Mouse (Mus musculus): Measurements from ENCODE around the gene Prss22.

Gene Prss22

GRCm38 (mm10) chr17:23997901-23998300, at the start of gene Prss22:
Prss22 (minus strand) TSS chr17:23998100.
- in situ Hi-C loops (cut with MboI; ENCODE audit: low sequenced_read_pairs) = no loop called here

GRCm38 (mm10) chr17:24046026-24046425, 48.1 kb upstream of the Prss22 start:
- in situ Hi-C loops (cut with MboI; ENCODE audit: low sequenced_read_pairs) = no loop called here

DNA sequence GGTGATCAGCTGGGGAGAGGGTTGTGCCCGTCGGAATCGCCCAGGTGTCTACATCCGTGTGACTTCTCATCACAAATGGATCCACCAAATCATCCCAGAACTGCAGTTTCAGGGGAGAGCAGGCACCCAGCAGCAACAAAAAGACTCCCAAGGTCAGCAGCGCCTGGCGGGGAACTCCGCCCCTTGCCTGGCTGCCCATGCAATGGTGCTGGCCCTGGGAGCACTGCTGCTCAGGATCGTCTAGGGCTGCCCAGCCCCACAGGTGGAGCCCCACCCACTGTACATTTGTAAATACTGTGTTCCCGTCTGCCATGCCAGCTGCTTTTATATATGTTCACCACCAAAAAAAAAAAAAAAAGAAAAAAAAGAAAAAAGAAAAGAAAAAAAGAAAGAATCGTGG, 47.7 kb upstream of the Prss22 start:
- in situ Hi-C loops (cut with MboI; ENCODE audit: low sequenced_read_pairs) = no loop called here

- in situ Hi-C loops (cut with MboI; ENCODE audit: low sequenced_read_pairs) = no loop called here
These were observed 46.6 kb upstream of the Prss22 start for GRCm38 (mm10) chr17:24044482-24044881.

DNA sequence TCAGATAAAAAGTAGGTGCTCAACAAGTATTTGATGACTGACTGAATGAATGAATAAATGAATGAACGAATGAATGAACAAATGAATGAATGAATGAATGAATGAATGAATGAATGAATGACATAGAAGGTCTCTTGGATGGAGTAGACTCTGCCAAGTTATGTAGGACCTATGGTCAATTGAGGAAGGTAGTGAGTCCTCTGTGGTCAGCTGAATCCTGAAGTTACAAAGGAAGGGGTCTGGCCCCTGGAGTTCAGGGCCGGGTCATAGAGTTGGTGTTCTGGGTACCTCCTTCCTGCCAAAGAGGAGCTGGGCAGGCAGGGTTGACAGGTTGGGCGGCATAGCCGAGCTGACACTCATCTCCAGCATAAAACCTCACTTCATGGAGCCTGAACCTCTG, 39.9 kb upstream of the Prss22 start, which contains the start of gene Prss27:
Gene Prss27, plus strand, starts transcription at position 301 of the 400 bp plus-strand sequence.
- in situ Hi-C loops (cut with MboI; ENCODE audit: low sequenced_read_pairs) = no loop called here

DNA sequence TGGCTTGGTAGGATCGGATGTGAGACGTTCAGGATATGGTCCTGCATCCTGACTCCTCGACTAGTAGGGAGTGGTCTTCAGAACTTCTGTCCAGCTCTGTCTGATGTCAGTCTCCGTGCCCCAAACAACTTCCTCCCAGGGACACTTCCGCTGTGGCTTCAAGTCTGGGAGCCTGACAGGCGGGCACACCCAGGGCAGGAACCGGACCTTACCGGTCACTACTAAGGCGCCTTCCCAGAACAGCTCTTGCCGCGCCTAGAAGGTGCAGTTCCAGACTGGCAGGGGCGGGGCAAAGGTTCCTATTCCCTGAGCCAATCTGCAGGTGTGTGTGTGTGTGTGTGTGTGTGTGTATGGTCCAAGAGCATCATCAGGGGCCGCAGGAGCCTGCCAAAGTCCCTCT, 39.5 kb upstream of the Prss22 start:
- in situ Hi-C loops (cut with MboI; ENCODE audit: low sequenced_read_pairs) = no loop called here

- in situ Hi-C loops (cut with MboI; ENCODE audit: low sequenced_read_pairs) = no loop called here
These were observed 39.1 kb upstream of the Prss22 start for GRCm38 (mm10) chr17:24036954-24037353.

DNA sequence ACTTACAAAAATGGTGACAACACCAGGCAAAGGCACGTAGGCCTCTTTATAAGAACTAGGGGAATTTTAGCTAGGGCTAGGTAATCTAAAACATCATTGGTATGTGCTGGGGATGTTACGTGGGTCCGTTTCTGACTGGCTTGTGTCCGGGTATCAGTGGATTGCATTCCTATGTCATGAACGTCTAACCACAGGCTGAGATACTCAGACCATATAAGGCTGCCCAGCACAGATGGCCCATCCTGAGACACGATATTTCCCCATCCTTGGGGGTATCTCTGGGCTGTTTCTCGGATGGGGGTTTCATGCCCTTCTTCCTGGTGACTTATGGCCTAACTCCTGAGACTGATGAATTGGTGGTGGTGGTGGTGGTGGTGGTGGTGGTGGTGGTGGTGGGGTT, 37.2 kb upstream of the Prss22 start:
- in situ Hi-C loops (cut with MboI; ENCODE audit: low sequenced_read_pairs) = no loop called here

DNA sequence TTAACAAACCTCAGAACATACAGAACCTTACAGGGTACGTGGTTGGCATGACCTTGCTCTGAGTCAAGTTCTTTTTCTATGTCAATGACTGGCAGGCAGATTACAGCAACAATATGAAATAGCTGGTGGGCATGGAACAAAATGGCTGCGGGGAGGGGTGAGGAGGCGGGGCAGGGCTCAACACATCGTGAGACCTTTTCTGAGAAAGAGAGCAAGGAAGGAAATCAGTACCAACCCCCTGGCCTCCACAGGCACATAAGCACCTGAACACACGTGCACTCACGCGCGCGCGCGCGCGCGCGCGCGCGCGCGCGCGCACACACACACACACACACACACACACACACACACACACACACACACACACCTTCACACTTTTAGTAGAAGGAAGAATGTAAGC, 32.7 kb upstream of the Prss22 start:
- in situ Hi-C loops (cut with MboI; ENCODE audit: low sequenced_read_pairs) = no loop called here

- in situ Hi-C loops (cut with MboI; ENCODE audit: low sequenced_read_pairs) = no loop called here
These were observed 31.6 kb upstream of the Prss22 start for GRCm38 (mm10) chr17:24029477-24029876.

DNA sequence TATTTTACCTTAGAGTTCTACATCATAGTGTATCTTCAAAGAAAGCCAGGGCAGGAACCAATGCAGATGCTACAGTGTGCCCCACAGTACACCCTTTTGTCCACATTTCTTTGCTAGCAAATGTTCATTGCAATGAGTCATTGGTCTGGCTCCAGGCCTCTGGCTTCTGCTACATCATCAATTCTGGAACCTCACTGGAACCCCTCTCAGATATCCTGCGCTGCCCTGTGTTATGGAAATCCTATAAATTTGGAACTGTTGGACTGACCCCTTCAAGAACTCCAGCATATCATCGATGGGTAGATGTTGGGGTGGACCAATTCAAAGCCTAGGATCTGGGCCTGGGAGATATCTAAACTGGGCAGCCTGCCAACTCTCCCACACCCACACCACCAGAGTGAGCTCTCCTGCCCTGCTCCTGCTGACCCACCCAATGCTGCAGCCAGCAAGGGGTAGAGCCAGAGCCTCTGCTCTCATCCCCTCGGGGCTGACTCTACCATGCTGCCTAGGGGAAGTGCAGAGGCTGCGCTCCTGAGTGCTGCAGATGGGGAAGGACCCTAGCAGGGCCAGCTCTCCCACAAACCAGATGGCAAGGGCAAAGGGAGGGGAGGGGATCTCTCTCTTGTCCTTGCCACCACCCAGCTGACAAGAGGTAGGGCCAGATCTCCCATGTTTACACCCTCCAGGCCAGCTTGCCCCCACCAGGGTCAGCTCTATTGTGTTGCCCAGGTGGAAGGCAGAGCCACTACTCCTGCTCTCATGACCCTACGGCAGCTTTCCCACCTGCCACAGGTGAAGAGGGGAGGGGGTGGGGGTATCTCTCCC, 23.7 kb upstream of the Prss22 start:
- in situ Hi-C loops (cut with MboI; ENCODE audit: low sequenced_read_pairs) = no loop called here

DNA sequence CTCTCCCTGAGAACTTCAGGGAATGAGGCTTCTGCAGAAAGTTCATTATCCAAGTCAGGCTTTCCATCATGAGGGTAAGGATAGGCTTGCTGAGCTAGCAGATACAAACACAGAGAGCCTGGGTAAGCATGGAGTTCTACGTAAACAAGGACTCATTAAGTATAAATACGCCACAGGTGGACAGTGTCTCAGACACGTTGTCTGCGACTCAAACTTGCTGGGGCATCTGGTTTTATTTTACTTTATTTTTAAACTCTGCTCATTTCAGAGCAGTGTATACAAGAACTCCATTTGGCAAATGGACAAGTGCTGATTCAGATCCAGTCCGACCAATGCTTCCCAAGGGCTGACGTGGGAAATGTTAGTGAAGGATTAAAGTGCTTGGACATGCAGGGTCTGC, 22.8 kb upstream of the Prss22 start:
- in situ Hi-C loops (cut with MboI; ENCODE audit: low sequenced_read_pairs) = no loop called here

DNA sequence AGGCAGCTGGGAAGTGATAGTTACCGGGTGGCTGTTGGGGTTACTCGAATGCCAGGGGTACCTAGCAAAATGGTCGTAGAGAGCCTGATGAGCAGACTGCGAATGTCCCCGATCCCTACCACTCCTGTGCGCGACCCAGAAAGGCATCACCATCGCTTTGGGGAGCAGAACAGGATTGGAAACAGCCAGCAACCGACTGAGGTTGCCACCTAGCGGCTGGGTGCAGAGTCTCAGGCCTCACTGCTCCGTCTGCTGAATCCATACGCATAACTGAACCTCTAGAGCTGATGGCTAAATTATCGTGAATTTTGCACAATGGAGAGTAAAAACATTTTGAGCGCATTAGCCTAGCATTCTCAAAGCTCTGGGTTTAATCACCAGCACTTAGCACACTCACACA, 17.8 kb upstream of the Prss22 start:
- in situ Hi-C loops (cut with MboI; ENCODE audit: low sequenced_read_pairs) = no loop called here

DNA sequence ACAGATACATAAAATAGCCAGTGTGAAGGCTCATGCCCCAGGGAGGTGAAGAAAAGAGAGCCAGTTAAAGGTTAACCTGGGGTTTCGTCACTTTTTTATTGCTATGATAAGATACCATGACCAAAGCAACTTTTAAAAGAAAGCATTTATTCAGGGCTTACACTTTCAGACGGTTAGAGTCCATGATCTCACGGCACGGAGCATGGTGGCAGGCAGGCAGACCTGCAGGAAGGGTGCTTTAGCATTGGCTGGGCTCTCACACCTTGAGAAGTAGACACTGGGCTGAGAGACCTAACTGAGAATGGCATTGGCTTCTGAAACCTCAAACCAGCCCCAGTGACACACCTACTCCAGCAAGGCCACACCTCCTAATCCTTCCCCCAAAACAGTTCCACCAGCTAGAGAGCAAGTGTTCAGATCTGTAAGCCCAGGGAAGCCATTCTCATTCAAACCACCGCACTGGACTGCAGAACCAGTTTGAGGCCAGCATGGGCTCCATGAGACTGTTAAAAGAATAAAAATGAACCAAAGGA, 16.6 kb upstream of the Prss22 start:
- in situ Hi-C loops (cut with MboI; ENCODE audit: low sequenced_read_pairs) = no loop called here

- in situ Hi-C loops (cut with MboI; ENCODE audit: low sequenced_read_pairs) = no loop called here
These were observed 15.0 kb upstream of the Prss22 start for GRCm38 (mm10) chr17:24012921-24013320.

- in situ Hi-C loops (cut with MboI; ENCODE audit: low sequenced_read_pairs) = no loop called here
These were observed 11.7 kb upstream of the Prss22 start for GRCm38 (mm10) chr17:24009617-24010016.

- in situ Hi-C loops (cut with MboI; ENCODE audit: low sequenced_read_pairs) = no loop called here
These were observed 10.2 kb upstream of the Prss22 start for GRCm38 (mm10) chr17:24008105-24008504.

DNA sequence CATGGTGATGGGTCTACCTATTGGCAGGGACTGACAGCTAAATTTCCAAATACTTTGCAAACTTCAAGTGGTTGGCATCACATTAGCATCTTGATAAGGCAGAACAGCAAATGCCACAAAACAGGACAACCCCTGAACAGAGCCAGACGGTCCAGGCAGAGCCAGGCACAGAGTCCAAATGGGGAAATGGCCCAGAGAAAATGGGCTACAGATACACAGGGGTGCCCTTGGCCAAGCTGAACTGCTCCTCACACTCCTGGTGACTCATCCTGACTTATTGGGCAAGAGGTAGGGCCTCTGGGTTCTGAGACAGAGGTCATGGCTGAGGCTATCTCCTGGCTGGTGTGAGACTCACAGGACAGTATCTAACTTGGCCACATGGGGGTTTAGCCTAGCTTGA, 9.5 kb upstream of the Prss22 start:
- in situ Hi-C loops (cut with MboI; ENCODE audit: low sequenced_read_pairs) = no loop called here

- in situ Hi-C loops (cut with MboI; ENCODE audit: low sequenced_read_pairs) = no loop called here
These were observed 9.0 kb upstream of the Prss22 start for GRCm38 (mm10) chr17:24006930-24007329.

DNA sequence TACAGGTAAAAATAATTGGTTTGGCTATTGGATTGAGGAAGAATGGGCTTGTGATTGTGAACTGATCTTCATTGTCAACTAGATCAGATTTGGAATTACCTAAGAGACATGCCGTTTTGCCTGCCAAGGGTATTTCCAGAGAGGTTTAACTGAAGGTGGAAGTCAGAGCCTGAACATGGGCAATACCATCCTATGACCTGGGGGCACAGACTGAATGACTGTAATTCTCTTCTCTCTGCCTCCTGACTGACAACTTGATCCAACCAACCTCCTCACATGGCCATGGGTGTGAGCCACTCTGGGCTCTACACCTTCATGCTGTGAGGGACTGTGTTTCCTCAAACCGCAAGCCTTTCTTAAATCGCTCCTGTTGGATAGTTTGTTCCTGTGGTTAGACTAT, 7.1 kb upstream of the Prss22 start:
- in situ Hi-C loops (cut with MboI; ENCODE audit: low sequenced_read_pairs) = no loop called here

GRCm38 (mm10) chr17:24004071-24004665, 6.3 kb upstream of the Prss22 start:
- in situ Hi-C loops (cut with MboI; ENCODE audit: low sequenced_read_pairs) = no loop called here

DNA sequence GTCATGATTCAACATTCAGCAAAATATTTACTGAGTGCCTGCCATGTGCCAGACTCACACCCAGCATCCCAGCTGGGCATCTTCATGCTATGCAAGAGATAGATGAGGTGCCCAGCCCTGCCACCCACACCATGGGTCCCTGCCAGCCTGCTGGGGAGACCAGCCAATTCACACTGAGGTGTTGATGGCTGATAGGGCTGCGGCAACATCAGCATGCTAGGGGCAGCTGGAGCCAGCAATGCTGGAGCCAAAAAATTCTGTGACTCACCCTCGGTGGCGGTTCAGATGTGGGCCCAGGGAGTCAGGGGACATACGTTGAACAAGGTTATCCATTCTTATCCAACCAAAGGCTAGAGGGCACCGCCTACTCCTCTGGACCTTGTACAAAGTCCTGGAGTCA, 2.5 kb upstream of the Prss22 start:
- in situ Hi-C loops (cut with MboI; ENCODE audit: low sequenced_read_pairs) = no loop called here
